Mouse (Mus musculus): ENCODE data around the gene Srgn.
A peak's percentile ranks its signal among the peaks of the same experiment; 100 is the strongest.

The Srgn gene

DNA sequence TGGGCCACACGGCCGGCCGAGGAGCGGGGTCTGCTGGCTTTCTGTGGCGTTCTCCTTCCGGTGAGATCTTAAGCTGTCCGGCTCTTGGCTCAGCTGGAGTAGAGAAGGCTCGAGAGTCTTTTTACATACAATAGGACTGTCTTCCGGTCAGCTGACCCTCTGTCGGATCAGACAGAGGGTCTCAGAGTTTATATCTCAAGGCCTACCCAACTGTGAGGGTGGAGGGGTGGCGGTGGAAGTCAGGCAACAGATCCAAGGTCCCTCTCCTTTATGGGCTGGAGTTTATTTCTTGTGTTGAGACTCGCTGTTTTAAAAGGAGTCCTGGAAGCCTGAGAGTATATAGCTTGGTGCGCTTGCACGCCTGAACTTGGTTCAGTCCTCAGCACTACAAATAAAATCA, at the start of gene Srgn:
TSS of gene Srgn (minus strand) at position 101 of the 400 bp plus-strand sequence.
- no peak for DNase-seq (ENCODE audit: low spot score in 2 of 2)

DNA sequence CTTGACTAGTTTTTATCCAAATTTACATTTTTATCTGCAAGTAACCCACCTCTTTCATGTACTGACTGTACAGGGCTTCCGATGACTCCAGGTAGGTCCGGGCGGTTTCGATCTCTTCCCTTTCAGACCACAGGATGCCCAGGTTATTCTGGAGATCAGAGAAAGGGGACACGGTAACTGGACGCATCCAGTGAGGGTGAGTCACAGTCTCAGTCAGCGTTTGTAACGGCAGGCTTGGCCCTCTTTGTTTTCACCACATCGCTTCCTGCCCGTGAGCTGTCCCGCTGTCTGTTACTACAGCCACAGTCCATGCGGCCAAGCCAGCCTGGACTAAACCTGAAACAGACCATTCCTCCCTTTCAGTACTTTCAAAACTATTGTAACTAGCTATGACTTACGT, 47.8 kb upstream of the Srgn start:
- no peak for DNase-seq (ENCODE audit: low spot score in 2 of 2)

- no peak for DNase-seq (ENCODE audit: low spot score in 2 of 2)
These were observed 43.0 kb upstream of the Srgn start for GRCm38 (mm10) chr10:62570126-62570871.

- DNase-seq (ENCODE audit: low spot score in 2 of 2), result no peak
These were observed 41.6 kb upstream of the Srgn start for GRCm38 (mm10) chr10:62568861-62569260.

DNA sequence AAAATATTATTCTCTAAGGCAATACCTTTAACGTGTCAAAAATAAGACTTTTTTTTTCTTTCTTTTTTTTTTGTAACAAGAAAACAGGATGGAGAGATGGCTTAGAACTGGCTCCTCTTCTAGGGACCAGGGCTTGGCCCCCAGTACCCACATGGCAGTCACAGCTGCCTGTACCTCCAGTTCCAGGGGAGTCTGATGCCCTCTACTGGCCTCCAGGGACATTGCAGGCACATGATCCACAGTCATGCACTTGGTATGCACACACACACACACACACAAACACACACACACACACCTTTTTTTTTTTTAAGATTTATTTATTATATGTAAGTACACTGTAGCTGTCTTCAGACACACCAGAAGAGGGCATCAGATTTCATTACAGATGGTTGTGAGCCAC, 30.5 kb upstream of the Srgn start:
- DNase-seq (ENCODE audit: low spot score in 2 of 2), result no peak

- DNase-seq (ENCODE audit: low spot score in 2 of 2), result no peak
These were observed 29.3 kb upstream of the Srgn start for GRCm38 (mm10) chr10:62556558-62556901.

DNA sequence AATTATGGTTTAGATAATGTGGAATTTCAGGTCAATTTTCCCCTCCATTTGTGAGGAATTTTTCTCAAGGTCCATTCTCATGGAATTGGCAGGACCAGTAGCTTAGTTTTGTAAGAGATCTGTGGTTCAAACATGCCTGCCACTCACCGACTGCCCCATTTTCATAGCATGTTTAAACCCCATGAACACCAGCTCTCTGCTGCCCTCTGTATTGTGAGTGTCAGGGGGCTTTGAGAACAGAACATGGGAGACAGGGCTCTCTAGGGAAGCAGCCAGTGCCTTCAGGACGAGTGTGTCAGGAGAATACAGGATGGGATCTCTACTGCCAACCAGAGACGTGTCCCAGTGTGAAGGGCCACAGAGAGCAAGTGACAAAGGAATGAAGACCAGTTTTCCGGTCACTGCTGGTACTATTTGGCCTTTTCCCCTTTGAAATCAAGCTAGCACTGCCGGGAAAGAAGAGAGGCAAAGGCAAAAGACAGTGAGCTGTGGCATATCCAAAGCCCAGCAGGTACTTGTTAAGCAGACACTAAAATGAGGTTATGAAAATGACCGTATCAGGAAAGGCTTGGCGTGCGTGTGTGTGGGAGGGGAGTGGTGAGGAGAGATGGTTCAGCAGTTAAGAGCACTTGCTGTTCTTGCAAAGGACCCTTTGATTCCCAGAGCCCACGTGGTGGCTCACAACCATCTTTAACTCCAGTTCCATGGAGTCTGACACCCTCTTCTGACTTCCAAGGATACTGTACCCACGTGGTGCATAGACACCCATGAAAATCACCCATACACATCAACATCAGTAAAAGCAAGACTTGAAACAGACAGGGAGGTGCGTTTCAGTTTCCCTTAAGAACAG, 28.7 kb upstream of the Srgn start:
- no peak for DNase-seq (ENCODE audit: low spot score in 2 of 2)

GRCm38 (mm10) chr10:62553611-62554091, 26.4 kb upstream of the Srgn start:
- no peak for DNase-seq (ENCODE audit: low spot score in 2 of 2)

DNA sequence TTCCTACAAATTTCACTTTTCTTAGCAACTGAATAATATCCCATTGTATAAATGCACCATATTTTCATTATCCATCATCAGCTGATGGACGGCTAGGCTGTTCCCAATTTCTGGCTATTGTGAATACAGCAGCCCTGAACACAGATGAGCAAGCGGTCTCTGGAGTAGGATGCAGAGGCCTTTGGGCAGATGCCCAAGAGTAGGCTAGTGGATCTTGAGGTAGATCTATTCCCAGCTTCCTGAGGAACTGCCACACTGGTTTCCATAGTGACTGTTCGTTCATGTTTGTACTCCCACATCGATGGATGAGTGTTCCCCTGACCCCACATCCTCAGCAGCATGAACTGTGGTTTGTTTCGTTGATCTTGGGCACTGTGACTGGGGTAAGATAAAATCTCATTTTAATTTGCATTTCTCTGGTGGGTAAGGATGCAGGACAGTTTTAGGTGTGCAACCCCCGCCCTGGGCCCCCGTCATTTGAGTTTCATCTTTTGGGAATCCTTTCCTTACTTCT, 23.6 kb upstream of the Srgn start:
- DNase-seq (ENCODE audit: low spot score in 2 of 2), result no peak

DNA sequence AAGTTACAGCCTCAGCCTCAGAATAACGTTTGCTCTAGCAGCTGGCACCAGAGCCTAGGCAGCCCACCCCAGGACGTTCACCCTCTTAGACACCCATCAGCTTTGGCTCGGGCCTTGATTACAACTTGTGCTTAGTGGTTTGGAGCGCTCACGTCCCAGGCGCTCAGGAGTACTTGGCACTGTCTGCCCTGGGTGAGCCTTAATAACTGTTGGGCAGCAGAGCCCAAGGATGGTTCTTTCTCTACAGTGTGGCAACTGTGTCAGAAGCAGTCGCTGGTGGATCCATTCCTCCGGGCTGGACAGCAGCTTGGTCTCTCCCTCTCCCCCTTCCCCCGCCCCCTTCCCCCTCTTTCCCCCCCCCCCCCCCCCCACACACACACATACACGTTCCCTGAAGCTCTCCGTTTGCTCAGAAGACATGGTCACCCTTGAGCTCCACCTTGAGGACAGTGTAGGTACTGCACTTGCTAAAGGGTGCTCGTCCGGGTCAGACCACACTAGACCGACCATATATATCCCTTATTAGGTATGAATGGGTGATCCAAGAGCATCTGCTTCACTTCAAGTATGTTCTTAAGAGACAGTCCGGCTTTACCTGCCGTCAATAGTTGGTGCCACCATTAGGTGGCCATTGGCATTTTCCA, 22.4 kb upstream of the Srgn start:
- DNase-seq (ENCODE audit: low spot score in 2 of 2), result peak; percentile 42 to 59

DNA sequence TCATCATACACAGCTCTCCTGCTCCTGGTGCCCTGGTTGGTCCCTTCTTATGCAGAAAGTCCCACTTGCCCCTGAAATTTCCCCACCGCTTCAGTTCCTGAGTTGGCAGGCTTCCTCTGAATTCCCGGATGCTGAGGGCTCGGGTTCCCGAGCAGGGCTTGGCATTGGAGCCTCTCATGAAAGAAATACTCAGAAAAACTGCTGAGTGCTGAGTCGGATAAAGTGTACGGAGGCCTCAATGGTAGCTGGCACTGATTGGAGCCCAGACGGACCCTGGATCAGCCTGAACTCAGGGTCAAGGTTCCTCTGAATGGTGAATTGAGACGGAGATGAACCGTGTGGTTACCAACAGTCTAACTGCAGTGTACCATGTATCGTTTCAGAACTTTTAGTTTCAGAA, 19.2 kb upstream of the Srgn start:
- no peak for DNase-seq (ENCODE audit: low spot score in 2 of 2)

DNA sequence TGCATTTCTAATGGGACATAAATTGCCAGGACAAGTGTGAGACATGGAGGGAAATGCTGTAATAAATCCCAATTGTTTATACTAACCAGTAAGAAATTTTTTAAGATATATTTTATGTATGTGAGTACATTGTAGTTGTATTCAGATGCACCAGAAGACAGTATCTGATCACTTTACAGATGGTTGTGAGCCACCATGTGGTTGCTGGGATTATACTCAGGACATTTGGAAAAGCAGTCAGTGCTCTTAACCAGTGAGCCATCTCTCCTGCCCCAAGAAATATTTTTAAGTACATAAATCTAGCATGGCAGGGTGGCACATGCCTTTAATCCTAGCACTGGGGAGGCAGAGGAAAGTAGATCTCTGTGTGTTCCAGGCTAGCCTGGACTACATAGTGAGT, 18.5 kb upstream of the Srgn start:
- no peak for DNase-seq (ENCODE audit: low spot score in 2 of 2)

- no peak for DNase-seq (ENCODE audit: low spot score in 2 of 2)
These were observed 17.1 kb upstream of the Srgn start for GRCm38 (mm10) chr10:62544316-62544715.

GRCm38 (mm10) chr10:62543399-62543808, 16.2 kb upstream of the Srgn start:
- DNase-seq (ENCODE audit: low spot score in 2 of 2), result peak in 1 of 2 experiments; percentile 32

GRCm38 (mm10) chr10:62542928-62543327, 15.7 kb upstream of the Srgn start:
- no peak for DNase-seq (ENCODE audit: low spot score in 2 of 2)

GRCm38 (mm10) chr10:62542507-62542906, 15.3 kb upstream of the Srgn start:
- no peak for DNase-seq (ENCODE audit: low spot score in 2 of 2)

DNA sequence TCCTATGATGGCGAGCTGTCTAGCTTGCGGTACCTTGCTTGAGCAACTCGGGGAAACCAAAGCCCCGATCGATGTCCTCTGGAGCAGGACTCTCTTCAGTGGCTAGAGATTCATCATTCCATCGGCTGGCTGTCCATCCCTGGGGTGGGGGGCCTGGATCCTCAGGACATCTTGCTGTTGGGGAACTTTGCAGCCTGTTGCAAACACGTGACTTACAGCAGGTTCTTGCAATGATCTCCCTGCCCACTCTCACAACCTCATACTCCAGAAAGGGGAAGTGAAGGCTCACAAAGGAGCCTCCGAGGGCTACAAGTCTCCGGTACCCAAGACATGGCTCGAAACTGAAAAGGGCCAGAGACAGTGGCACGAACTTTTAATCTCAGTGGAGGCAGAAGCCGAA, 14.2 kb upstream of the Srgn start:
- no peak for DNase-seq (ENCODE audit: low spot score in 2 of 2)

DNA sequence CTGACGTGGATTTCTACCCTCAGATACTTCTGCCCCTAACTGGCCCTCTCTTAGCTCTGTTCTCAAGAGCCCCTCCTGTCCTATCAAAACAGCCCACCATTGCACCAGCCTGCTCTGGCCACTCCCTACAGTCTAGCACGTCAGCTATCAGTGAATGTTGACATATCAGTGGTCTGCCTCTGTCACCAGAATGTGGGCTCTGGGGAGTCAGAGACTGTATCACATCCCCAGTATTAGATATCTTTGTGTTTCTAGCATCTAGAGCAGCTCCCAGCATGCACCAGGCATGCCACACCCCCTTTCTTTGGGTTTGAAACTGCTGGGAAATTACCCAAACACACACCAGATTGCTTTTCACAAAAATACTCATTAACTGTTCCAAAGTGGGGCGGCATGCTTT, 13.5 kb upstream of the Srgn start:
- no peak for DNase-seq (ENCODE audit: low spot score in 2 of 2)

DNA sequence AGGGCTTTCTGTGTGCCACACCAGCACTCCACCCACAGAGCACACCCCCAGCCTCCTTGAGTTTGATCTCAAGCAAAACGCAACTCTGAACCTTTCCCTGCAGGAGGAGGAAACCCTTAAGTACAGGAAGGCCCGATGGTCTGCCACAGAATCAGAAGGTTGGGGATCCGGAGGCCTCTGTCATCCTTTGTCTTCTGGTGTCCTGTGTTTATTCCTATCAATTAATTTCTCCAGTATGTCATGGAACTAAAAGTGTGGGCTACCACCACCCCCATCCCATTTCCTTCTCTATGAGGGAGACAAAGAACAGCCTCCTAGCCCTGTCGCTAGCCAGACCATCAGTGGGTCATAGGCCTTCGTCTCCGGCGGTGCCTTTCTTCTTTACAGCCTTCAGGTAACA, 7.3 kb upstream of the Srgn start:
- no peak for DNase-seq (ENCODE audit: low spot score in 2 of 2)

DNA sequence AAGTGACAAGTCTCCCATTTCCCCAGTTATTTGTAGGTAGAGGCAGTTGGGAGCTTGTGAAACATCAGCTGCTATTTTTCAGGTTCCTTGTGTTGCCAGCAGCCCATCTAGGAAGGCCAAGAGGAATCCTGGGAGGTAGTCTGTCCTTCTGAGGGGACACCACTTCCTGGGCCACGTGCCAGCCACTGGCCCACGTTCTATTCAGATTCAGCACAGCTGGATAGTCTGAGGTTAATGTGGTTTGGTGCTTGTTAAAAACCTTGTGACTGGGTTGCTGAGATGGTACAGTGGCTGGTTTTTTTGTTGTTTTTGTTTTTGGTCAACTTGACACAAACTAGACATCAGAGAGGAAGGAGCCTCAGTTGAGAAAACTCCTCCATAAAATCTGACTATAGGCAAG, 5.6 kb upstream of the Srgn start:
- DNase-seq (ENCODE audit: low spot score in 2 of 2), result no peak

GRCm38 (mm10) chr10:62530183-62530582, 2.9 kb upstream of the Srgn start:
- DNase-seq (ENCODE audit: low spot score in 2 of 2), result no peak

GRCm38 (mm10) chr10:62522346-62522950, 4.8 kb downstream of the Srgn start:
- DNase-seq (ENCODE audit: low spot score in 2 of 2), result no peak
